Mouse (Mus musculus): ENCODE measurements around the gene Adprhl1.

Gene Adprhl1

GRCm38 (mm10) chr8:13199385-13200061, 54.4 kb downstream of the Adprhl1 start:
- in situ Hi-C loops (cut with MboI; ENCODE audit: low sequenced_read_pairs): no loop called here

DNA sequence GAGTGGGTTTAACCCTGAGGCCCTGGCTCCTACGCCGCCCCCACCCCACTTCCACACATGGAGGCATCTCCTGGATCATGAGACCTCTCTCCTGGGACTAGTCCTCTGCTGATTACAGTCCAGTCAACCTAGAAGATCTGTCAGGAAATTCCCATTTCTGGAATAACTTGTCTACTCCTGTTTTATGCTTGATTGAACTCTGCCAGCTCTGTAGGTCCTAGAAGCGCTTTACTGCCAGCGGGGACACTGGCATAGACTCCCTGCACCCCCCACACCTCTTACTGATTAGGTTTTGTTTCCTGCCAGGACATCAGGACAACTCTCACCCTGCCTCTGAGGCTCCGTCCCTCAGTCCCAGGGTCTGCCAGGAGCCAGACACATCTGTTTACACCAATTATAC, 56.5 kb downstream of the Adprhl1 start:
- in situ Hi-C loops (cut with MboI; ENCODE audit: low sequenced_read_pairs): no loop called here

DNA sequence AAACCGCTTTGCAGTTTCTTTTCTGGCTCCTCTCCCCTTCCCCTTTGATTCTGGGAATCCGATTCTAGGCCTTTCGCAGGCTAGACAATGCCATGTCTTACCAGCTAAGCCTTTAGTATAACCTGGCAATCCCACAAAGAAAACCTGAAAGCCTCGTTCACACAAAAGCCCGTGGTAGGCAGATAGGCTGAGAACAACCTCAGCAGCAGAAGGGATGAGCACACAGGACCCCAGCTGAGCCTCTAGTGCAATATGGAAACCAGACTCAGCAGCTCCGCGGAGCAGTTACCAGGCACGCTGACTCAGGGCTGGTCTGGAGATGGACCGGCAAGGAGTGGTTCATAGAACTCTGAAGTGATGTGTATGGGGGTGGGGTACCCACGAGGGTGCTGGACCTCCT, 59.1 kb downstream of the Adprhl1 start:
- in situ Hi-C loops (cut with MboI; ENCODE audit: low sequenced_read_pairs): no loop called here

GRCm38 (mm10) chr8:13190235-13190634, 63.7 kb downstream of the Adprhl1 start:
- in situ Hi-C loops (cut with MboI; ENCODE audit: low sequenced_read_pairs): no loop called here

GRCm38 (mm10) chr8:13188857-13189256, 65.1 kb downstream of the Adprhl1 start:
- in situ Hi-C loops (cut with MboI; ENCODE audit: low sequenced_read_pairs): no loop called here

- in situ Hi-C loops (cut with MboI; ENCODE audit: low sequenced_read_pairs): no loop called here
These were observed 65.9 kb downstream of the Adprhl1 start for GRCm38 (mm10) chr8:13188052-13188555.

- in situ Hi-C loops (cut with MboI; ENCODE audit: low sequenced_read_pairs): no loop called here
These were observed 66.3 kb downstream of the Adprhl1 start for GRCm38 (mm10) chr8:13187638-13188037.

DNA sequence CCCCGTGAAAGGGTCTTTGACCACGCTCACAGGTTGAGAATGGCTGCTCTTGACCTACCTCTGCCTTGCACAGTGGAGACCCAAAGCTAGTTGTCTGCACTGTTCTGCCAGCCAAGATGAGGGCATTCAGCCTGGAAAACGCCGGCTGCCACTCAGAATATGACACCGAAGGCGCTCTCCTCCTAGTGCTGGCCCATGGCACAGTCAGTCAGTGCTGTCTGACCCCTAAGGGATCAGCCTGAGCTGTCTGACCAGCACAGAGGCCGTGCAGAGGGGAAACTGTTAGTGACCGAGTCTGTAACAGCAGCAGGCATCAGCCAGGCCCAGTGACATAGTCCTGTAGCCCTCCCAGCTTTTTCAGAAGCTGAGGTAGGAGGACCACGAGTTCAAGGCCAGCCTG, 66.7 kb downstream of the Adprhl1 start:
- in situ Hi-C loops (cut with MboI; ENCODE audit: low sequenced_read_pairs): no loop called here

GRCm38 (mm10) chr8:13186819-13187218, 67.1 kb downstream of the Adprhl1 start:
- in situ Hi-C loops (cut with MboI; ENCODE audit: low sequenced_read_pairs): no loop called here

- in situ Hi-C loops (cut with MboI; ENCODE audit: low sequenced_read_pairs): no loop called here
These were observed 72.3 kb downstream of the Adprhl1 start for GRCm38 (mm10) chr8:13181691-13181976.

GRCm38 (mm10) chr8:13180911-13181690, 72.9 kb downstream of the Adprhl1 start:
- in situ Hi-C loops (cut with MboI; ENCODE audit: low sequenced_read_pairs): no loop called here

- in situ Hi-C loops (cut with MboI; ENCODE audit: low sequenced_read_pairs): no loop called here
These were observed 73.6 kb downstream of the Adprhl1 start for GRCm38 (mm10) chr8:13180408-13180807.

GRCm38 (mm10) chr8:13179948-13180347, 74.0 kb downstream of the Adprhl1 start:
- in situ Hi-C loops (cut with MboI; ENCODE audit: low sequenced_read_pairs): no loop called here

GRCm38 (mm10) chr8:13179482-13179881, 74.5 kb downstream of the Adprhl1 start:
- in situ Hi-C loops (cut with MboI; ENCODE audit: low sequenced_read_pairs): no loop called here

GRCm38 (mm10) chr8:13178137-13178536, 75.8 kb downstream of the Adprhl1 start:
- in situ Hi-C loops (cut with MboI; ENCODE audit: low sequenced_read_pairs): no loop called here

DNA sequence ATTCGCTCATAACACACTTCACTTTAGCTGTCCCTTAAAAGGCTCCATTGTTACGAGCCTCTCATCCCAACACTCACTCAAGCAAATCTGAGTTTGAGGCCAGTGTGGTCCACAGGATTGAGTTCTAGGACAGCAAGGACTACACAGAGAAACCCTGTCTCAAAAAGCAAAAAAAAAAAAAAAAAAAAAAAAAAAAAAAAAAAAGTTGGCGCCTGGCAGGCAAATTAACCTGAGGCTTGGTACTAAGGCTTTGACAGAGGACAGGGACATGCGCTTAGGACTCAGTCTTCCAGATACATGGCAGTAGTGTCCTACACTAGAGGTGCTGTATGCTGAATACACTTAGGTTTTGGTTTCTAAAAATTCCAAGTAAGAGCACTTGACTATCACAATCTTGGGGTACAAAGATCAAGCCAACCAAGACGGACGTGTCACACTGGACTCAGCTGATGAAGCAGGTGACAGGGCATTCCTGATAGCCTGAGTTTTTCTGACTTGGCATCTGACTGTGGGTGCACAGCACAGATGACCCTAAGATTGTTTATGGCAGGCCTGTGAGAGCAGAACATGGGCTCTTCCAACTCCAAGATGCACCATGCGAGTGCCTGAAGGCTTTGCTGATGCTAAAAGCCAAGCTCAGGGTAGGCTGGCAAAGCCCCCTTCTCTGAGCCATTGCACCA, 76.6 kb downstream of the Adprhl1 start:
- in situ Hi-C loops (cut with MboI; ENCODE audit: low sequenced_read_pairs): no loop called here

GRCm38 (mm10) chr8:13175650-13176049, 78.3 kb downstream of the Adprhl1 start:
- in situ Hi-C loops (cut with MboI; ENCODE audit: low sequenced_read_pairs): no loop called here

DNA sequence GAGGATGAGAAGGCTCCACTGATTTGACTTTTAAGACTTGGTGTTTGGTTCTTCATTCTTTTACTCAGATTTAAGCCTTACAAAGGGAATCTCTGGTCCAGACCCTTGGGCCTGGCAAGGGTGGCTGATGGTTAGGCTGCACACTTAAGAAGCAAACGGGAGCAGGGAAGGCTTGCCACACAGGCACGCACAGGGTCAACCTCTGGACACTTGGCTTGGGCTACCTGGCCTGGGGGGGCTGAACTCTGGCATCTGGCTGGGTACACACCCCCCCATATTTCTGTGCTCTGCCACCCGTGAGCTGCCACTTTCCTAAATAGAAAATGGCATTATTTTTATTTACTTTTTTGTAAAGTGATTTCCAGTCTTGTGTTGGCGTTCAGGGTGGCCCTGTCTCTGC, 79.2 kb downstream of the Adprhl1 start:
- in situ Hi-C loops (cut with MboI; ENCODE audit: low sequenced_read_pairs): no loop called here

DNA sequence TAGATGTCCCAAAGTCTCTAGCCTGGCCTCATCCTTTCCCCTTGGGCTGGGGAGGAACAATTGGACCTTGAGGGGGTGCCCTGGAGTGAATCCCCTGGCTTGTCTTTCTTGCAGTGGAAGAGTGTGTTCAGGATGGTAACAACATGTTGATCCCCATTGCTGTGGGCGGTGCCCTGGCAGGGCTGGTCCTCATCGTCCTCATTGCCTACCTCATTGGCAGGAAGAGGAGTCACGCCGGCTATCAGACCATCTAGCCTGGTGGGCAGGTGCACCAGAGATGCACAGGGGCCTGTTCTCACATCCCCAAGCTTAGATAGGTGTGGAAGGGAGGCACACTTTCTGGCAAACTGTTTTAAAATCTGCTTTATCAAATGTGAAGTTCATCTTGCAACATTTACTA, 79.7 kb downstream of the Adprhl1 start:
- in situ Hi-C loops (cut with MboI; ENCODE audit: low sequenced_read_pairs): no loop called here
